Mouse (Mus musculus): ENCODE data around the gene Uba1.

Uba1 gene

DNA sequence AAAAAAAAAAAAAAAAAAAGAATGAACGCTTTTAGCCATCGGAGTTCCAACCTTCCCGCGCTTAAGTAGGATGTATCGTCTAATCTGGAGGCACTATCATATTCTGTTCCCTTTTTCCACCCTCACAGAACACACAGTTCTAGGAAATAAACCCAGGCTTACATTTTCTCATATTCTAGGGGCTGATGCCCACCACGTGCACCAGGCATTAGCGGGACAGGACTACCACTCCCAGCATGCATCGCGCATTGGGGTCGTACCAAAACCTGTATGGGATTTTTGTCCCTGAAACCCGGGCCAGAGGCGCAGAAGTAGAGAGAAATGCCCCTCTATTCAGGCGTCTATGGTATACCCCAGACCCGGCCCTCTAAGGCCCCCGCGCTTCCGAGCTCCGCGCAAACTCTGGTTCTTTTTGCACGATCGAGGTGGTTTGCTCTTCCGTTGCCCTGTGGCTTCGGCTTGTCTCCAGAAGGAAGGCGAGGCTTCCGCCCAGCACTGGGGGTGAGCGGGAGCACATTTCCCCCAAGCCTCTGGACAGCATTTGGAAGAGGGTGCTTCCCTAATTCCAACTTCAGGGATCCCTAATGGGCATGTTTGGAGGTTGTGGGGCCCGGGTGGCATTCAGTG lies at the start of gene Uba1:
TSS of gene Uba1 (plus strand) at position 301 of the 627 bp plus-strand sequence.
- DNase-seq (ENCODE audit: low read depth, low spot score), result peak; percentile 87

DNA sequence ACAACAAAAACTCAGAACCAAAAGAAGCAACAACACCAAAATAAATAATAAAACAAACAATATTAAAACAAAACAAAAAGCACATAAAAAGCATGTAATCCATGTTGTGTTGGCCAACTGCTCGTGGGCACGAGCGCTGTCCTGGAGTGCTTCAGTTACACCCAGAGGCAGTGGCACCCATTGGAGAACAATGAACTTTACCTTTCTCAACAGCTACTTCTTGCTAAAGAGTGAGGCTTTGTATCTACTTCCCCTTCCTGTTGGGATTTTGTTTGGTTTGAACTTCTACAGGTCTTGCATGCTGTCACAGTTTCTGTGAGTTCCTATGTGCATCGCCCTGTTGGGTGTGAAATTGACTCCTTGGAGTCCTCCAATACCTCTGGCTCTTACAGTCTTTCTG lies 49.6 kb upstream of the Uba1 start:
- DNase-seq (ENCODE audit: low read depth, low spot score), result no peak

DNA sequence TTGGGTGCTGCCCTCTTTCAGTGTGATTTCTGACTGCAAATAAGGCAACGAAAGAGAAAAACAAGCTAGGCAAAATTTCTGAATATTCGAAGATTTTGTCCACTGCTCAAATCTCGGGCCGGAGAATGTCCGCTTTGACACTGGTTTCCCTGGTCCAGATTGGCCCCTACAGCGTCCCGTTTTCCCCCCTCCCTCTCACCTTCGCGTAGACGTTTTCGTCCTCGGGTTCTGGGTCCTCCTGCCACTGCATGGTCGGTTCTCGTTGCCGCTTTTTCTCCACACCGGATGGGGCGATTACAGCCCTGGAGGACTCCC lies 41.3 kb upstream of the Uba1 start:
- DNase-seq (ENCODE audit: low read depth, low spot score), result no peak

DNA sequence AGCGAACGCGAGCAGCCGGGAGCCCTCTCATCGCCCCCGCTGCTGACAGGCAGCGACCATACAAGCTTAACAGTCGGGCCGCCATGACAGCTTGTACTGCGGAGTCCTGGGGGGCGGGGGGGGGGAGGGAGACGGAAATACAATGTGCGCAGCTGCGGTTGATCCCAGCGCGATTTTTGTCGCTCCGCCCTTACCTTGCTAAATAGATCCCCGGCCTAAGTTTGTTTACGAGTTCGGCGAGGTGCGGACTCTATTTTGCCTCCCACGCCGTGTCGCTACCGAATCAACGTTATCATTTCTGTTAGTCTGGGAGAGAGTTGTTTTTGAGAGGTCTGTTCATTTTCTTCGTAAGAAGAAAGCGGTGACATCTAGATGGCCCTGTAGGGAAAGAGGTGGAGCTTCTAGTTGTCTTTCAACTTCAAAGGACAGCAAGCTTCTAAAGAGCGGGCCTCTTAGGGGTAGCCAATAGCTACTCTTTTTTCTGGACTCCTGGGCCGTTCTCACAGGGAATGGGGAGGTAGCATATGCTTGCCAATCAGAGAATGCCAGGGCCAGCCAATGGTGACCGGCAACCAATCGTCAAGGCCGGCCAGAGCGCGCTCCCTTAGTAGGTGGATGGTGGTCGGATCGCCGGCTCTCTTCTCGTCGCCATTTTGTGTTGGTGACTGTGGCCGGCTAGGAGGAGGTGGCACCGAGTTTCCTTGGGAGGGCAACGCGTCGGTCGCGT lies 40.8 kb upstream of the Uba1 start, which contains the start of the genes Rbm10 and Ndufb11:
TSS of gene Rbm10 (plus strand) at position 328 of the 727 bp plus-strand sequence.
TSS of gene Ndufb11 (minus strand) at position 444 of the 727 bp plus-strand sequence.
- DNase-seq (ENCODE audit: low read depth, low spot score), result peak; percentile 89

DNA sequence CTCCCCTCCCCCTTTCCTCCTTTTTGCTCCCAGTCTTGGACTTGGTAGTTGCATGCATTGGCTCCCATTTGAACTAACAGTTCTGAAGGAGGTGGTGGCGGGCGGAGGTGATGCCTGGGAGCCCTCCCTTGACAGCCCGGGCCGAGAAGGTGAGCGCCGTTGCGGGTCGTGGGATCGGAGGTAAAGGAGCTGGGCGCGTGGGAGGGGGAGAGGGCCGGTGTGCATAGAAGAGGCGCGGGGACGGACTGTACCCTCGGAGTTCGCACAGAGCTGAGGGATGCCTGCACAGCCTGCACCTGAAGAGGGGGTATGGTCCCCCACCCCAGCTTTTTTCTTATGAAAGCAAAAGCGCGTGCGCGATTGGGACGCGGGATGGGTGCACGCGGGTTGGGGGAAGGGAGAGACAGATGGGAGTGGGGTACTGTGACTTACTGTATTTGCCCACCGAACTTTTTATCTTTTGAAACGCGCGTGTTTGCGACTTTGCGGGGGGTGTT lies 40.2 kb upstream of the Uba1 start:
- no peak for DNase-seq (ENCODE audit: low read depth, low spot score)

DNA sequence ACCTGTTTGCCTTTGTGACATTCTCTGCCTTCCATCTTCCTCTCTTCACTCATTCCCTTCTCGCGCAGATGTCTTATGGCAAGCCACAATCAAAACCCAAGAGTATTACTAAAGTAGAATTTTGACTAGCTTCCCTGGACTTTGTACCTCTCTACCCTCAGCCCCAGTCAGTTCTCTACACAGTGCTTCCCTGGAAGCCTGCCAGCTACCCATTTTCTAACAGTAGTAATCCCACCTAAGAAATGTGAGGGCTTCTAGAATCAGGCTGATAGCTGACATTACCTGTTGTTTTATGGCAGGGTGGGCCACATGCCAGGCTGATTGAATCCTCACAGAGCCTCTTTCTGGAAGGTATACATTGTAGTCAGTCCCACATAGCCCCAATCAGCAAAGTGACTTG lies 20.0 kb upstream of the Uba1 start:
- DNase-seq (ENCODE audit: low read depth, low spot score), result no peak

DNA sequence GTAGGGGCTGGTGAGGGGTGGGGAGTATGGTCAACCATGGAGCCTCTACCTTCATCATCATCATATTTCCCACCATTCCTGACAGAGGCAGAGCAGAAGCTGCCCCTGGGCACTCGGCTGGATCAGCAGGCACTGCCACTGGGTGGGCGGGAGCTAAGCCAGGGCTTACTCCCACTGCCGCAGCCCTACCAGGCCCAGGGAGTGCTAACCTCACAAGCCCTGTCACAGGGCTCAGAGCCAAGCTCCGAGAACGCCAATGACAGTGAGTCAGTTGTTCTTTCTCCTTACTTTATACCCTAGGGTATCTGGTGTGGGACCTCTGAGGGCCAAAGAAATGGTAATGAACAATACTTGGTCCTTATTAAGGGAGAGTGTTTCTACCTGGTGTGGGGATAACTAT lies 13.3 kb upstream of the Uba1 start:
- no peak for DNase-seq (ENCODE audit: low read depth, low spot score)

DNA sequence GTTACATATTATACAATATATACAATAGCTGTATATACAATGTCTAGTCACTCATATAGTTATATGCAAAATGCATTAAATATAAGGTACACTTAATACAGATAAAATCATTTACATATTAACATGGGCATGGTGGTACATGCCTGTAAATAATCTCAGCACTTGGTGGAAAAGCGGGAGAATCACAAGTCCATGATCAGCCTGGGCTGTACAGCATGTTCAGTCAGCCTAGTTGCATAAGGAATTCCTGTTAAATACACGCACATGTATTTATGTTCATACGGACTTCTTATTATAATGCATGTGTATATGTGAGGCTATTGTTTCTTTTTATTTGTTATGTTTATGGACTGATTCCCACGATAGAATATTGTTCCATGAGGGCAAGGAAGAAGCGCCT lies 533 bp upstream of the Uba1 start:
- no peak for DNase-seq (ENCODE audit: low read depth, low spot score)

DNA sequence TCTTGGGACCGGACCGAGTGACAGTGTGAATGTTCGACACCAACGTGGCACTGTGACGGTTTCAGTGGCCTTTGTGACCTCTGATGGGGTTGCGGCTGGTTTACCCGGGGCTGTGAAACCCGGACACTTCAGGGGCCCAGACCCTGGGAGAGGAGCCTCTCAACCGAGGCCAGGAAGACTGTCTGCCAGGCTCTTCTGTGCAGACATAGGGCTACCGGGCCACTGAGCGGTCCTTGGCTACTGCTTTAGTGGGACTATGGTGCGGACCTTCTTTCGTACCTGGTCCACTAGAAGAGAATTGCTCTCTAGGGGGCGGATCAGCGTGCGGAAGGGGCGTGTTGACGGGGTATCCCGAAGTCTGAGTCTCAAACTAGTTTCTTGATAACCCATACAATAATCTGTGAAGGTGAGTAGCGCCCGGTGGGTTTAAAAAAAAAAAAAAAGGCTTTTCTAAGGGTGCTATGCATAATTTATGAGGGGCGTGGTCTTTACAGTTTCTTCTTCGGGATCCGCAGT lies 823 bp downstream of the Uba1 start:
- DNase-seq (ENCODE audit: low read depth, low spot score), result peak; percentile 43

DNA sequence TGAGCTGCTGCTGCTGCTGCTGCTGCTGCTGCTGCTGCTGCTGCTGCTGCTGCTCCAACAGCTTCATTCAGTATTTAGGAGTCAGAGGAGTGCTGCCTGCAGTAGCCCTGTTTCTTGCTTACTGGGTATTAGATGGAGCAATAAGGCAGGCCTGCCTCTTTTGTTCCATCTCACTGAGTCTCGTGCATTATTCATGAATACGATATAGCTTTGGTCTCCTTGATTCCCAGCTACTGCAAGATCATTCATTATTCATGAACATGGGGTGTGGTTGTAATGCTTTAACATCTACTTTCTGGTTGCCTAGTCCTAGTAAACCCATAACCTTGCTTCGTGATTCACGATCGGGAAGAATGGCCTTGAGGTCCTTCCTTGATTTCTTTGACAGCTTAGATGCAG lies 4.2 kb downstream of the Uba1 start:
- DNase-seq (ENCODE audit: low read depth, low spot score), result no peak

DNA sequence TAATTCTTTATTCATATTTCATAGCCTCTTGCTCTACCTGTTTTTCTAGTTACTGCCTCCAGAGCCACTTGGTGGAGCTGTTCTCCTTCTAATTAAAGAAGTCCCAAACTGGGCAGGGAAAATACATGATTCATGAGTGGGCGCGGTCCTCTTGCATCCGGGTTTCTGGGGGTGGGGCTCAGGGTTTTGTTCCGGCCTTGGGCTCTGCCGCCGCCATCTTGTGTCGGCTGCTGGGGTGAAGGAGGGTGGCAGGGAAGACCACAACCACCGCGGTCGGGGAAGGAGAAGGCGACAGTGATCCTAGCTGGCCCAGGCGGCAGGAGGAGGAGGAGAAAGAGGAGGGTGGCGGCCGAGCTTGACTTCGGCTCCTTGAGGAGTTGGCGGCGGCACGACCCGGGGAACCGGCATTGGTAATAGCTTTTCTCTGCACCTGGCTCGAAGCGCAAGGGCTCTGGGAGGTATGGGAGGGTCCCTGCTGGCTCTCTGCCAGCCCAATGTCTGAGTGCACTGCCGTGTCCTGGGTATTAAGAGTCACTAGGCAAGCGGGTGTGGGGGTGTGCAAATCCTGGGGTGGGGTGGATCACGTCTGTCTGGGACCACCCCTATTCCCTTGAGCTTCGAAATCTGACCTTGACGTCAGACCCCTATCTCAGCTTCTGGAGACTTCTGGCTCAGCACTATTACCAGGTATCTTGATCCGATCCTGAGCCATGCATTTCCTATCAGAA lies 4.8 kb downstream of the Uba1 start:
- DNase-seq (ENCODE audit: low read depth, low spot score), result peak; percentile 92

DNA sequence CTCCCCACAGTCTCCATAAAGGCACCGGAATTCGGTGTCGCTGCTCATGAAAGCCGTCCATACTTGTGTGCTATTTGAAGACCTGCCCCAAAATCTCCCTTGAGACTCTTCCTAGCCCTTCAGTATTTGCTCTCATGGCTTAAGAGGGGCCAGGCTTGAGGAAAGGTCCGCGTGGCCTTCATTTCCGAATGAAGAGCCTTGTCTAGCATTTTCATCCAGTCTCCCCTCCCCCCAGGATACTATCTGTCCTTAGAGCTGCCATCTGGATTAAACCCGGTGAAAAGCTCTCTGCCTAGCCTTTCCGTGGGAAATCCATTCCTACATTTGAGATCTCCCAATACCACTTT lies 5.3 kb downstream of the Uba1 start:
- no peak for DNase-seq (ENCODE audit: low read depth, low spot score)

DNA sequence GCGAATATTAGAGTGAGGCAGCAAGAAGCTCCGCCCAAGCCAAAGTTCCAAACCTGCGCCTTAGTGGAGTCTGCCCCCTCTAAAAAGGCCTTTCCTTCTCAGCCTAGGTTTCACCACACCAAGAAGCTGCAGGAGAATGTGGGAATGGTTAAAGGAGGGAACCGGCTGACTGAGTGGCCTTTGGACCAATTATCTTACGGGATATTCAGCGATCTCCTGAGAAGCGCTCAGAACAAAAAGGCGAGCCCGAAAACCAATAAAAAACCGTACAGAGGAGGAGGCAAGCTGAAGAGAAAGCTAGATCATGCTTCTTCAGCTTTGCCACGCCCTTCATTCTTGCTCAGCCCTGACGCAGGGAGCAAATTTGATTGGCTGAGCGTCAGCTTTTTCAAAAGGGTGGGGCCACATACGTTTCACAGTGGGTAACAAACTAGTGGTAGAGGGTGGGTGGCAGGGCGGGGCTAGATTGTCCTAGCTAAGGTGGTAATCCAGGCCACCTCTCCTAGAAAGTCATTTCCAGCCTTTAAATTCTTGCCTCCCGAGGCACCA lies 29.5 kb downstream of the Uba1 start, which contains the start of gene Cdk16:
TSS of gene Cdk16 (plus strand) at position 436 of the 549 bp plus-strand sequence.
- peak; percentile 93 for DNase-seq (ENCODE audit: low read depth, low spot score)

DNA sequence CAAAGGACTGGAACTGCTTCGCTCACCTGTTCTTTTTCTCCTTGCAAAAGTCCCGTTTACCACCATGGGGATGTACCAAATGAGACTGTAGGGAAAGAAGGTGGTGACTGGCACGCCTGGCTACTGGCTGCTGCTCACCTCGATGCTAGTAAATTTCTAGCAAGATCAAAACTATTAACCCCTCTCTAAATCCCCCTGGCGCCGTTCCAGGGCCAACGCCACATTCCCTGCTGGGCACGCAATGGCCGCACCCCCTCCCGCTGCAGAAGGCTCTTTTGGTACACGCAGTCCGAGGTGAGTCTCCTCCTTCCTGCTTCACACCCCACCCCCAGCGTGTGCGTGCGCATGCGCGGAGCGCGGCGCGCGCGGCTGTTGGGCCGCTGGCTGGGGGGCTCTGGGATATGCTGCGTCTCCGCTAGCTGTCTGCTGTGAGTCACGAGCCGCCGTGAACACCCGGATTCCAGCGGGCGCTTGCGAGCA lies 30.0 kb downstream of the Uba1 start:
- DNase-seq (ENCODE audit: low read depth, low spot score), result peak; percentile 88

DNA sequence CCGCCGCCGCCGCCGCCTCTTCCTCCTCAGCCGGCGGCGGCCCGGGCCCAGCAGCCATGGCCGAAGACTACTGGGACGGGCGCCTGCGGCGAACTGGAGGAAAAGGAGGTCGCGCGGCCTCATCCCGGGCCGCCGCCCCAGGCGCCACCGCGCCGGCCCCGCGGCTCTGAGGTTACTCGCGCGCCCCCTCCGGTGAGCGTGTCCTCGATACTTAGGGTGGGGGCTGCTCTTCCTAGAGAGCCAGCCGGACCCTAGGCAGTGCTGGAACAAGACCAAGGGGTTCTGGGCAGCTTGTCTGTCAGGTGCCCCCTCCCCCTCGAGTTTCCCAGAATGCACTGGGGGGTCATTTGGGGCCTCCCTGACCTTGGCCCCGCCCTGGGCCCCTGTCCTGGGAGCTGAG lies 30.5 kb downstream of the Uba1 start:
- DNase-seq (ENCODE audit: low read depth, low spot score), result peak; percentile 73

DNA sequence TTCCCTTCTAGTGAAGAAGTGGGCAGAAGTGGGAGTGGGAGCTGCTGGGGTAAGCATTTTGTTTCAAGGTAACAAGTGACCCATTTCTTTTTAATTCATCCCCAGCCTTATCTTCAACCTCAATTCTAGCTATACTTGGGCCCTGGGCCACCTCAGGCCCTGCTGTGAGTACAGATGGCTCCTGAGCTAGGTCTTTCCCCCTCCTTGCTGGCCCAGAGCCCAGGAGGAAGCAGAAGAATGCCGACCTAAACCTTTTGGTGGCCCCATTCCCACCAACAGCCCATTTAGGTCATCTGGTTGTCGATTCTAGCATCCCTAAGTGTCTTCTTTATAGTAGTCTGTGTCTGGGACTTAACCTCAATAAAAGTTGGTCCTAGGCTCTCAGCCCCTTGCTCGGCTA lies 33.4 kb downstream of the Uba1 start:
- DNase-seq (ENCODE audit: low read depth, low spot score), result no peak

DNA sequence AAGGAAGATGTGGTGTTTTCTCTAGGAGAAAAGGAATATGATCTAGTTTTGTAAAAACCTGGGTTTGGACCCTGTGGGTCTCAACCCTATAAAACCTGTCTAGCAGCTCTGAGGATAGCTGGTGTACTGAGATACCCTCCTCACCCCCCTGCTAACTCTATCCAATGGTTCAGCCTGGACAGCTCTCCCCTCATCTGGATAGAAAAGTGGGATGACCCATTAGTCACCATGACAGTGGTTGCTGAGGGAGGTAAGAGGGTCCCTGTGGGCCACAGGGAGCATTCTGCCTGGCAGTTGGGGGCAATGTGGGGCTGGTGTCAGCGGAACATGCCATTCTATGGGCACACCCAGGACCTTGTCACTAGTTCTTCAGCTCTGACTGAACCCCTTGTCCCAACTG lies 34.5 kb downstream of the Uba1 start:
- no peak for DNase-seq (ENCODE audit: low read depth, low spot score)

DNA sequence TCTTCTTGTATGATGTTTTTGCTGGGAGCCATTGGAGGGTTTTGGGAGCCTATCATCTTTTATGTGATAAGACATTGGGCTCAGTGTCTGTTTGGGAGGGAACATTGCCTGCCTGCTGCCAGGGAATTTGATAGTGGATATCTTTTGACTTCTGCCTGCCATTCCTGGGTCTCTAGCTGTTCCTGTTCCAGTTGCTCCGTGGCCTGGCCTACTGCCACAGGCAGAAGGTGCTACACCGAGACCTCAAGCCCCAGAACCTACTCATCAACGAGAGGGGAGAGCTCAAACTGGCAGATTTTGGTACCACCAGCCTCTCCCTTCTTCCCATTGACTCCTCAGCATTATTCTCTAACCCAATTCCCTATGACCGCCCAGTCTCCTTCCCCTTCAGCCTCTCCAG lies 37.7 kb downstream of the Uba1 start:
- no peak for DNase-seq (ENCODE audit: low read depth, low spot score)

DNA sequence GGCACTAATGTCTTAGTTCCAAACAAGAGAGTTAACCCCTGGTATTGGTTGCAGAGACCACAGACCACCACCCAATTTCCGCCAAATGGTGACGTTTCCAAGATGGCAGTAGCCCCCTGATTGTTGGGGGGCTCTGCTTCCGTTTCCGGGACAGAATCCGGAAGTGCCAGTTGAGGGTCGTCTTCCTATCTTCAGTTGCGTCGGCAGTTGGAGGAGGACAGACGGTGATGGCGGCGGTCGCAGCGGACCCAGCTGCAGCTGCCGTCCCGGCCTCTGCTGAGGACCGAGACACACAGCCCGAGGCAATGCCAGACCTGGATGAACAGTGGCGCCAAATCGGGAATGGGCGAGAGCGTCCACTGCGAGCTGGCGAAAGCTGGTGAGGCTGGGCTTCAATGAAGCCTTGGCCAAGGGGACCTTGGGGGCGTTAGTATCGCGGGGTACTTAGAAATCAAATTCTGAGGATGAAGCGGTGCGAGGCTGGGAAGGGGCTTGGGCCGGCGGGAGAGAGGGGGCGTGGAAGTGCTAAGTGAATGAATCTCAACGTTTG lies 45.7 kb downstream of the Uba1 start, which contains the start of gene Usp11:
TSS of gene Usp11 (plus strand) at position 166 of the 550 bp plus-strand sequence.
- peak; percentile 28 for DNase-seq (ENCODE audit: low read depth, low spot score)

DNA sequence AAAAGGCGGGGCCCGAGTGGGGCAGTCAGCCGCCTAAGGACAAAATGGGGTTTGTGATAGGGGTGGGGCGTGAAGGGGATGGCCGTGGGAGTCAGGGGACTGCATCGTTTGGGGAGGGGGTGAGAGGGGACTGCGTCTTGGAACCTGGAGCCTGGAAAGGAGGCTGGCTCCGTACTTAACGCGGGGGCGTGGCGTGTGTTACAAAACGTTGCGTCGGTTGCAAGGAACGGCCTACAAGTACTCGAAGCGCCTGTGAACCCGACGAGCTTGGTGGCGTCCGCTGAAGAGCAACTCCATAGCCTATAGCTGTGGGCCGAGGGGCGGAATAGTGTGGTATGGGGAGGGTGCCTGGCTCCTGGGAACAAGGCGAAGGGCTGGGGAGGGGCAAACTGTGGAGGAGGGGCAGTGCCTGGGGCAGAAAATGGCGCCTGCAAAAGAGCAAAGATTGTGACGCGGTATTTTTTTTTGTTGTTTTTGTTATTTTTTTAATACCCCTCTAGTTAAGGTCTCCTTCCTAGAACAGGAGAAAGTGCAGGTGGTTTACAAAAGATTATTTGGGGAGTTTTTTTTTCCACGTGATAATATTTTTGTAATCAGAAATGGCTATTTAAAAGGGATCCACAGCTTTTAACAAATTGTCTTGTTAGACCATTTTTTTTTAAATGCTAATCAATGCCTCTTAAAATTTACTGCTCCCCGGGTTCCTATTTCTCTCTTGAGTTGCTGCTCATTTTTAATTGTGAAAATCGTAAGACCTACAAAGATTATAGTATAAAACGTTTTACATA lies 46.4 kb downstream of the Uba1 start:
- DNase-seq (ENCODE audit: low read depth, low spot score), result peak; percentile 84

DNA sequence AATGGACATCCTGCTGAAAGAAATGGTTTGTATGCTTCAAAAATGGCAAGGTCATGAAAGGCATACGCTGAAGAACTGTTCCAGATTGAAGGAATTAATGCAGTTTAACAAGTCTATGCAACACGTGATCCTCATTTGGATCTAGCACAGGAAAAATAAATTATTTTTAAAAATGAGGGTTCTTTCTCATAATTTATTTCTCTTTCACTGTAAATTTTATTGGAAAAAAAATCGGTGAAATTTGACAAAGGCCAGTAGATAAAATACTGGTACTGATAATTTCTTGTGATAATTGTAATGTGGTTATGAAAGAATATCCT lies 46.9 kb downstream of the Uba1 start:
- DNase-seq (ENCODE audit: low read depth, low spot score), result no peak

Data from CD4-positive, CD25-positive, alpha-beta regulatory T cell, adult 2 months (primary cell).